Mouse (Mus musculus): ENCODE results near the gene Anp32e. TPM values are rescaled to one million over a fixed set of nuclear protein-coding genes. Genes with fewer than 3 reads are reported as not detected.
A peak's percentile ranks its signal among the peaks of the same experiment; 100 is the strongest.
"Not testable (repeated sequence)": the region's sequence is repeated elsewhere in the genome, so short reads cannot be mapped to it uniquely, and the experiment has no call there.

Anp32e gene
- polyA plus RNA-seq, 1 experiment from 2014 or later = 50.1 TPM

DNA sequence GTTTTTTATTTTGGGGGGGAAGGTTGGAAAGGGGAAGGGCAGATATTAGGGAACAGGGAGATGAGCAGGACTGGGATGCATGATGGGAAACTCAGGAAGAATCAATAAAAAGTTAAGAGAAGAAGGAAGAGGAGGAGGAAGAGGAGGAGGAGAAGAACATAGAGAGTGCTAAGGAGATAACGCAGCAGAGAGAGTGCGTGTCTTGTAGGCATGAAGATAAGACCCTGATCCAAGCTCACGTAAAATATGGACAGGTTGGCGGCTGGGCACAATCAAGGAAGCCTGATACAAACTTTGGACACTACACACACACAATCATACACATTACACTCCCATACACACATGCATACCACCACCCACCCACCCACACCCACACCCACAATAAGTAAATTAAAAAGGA lies 14.3 kb upstream of the Anp32e start:
- no peak overlapping the region for H3K4me3 ChIP-seq (replicated peaks; ENCODE audit: low read depth, low read length)
- WGBS = 88% methylated on average over 4 of the region's 4 CpGs
- ATAC-seq (ENCODE audit: low FRiP score, low TSS enrichment) (no peak), DNase-seq (no peak)
- no peaks in the 10 kb centered on the region for H3K4me1 ChIP-seq (ENCODE audit: control insufficient read depth, insufficient read depth, low read length)
- no peak overlapping the region for H3K4me2 ChIP-seq (ENCODE audit: low read length)
- H3K27ac ChIP-seq (replicated peaks; ENCODE audit: low read depth, low read length) = no peak overlapping the region
- H3K27me3 ChIP-seq (ENCODE audit: control insufficient read depth, insufficient read depth, low read length) = no peaks in the 10 kb centered on the region
- H3K36me3 ChIP-seq (ENCODE audit: control insufficient read depth, insufficient read depth, low read length) = no peaks in the 10 kb centered on the region
- no peaks in the 10 kb centered on the region for H3K9me3 ChIP-seq (ENCODE audit: control insufficient read depth, low read length)
- no peak overlapping the region for H3K9ac ChIP-seq (replicated peaks; ENCODE audit: low read length)

DNA sequence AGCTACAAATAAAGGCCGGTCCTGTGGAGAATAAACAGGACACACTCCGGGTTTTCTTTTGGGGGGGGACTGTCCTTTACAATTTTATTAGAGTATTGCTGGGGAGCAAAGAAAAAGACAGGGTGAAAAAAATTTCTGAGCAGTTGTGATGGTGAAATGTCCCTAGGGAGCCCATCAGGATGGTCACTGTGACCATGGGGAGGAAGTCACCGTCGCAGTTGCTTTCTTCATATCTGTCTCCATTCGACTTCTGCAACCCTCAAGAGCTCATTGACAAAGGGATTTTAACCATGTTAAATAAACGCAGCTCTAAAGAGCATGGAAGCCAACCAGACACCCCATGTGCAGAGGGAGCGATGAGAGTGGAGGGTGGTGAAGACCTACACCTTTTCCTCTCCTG lies 12.3 kb upstream of the Anp32e start:
- no peaks in the 10 kb centered on the region for H3K4me1 ChIP-seq (ENCODE audit: control insufficient read depth, insufficient read depth, low read length)
- WGBS = 77% methylated on average over 7 of the region's 7 CpGs
- H3K4me3 ChIP-seq (replicated peaks; ENCODE audit: low read depth, low read length) = no peak overlapping the region
- no peaks in the 10 kb centered on the region for H3K36me3 ChIP-seq (ENCODE audit: control insufficient read depth, insufficient read depth, low read length)
- H3K9ac ChIP-seq (replicated peaks; ENCODE audit: low read length) = no peak overlapping the region
- no peak overlapping the region for H3K27ac ChIP-seq (replicated peaks; ENCODE audit: low read depth, low read length)
- no peak for DNase-seq
- H3K9me3 ChIP-seq (ENCODE audit: control insufficient read depth, low read length) = no peaks in the 10 kb centered on the region
- no peak for ATAC-seq (ENCODE audit: low FRiP score, low TSS enrichment)
- H3K4me2 ChIP-seq (ENCODE audit: low read length) = no peak overlapping the region
- H3K27me3 ChIP-seq (ENCODE audit: control insufficient read depth, insufficient read depth, low read length) = no peaks in the 10 kb centered on the region

DNA sequence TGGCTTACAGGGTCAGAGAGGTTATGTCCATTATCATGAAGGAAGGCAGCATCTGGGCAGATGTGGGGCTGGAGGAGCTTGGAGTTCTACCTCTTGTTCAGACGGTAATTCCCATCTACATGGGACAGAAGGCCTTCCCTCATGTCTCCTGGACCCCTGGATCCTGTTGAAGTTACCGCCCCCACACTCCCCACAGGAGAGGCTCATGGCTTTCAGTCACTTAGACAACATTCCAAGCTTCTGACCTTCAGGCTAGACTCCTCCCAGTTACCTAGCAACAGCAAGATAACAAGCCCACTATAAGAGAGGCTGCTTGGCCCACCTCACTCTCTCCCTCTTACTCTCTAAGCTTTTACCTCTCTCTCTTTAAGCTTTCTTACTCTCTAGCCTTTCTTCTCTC lies 8.5 kb upstream of the Anp32e start:
- WGBS = 51% methylated on average over 2 of the region's 2 CpGs
- not testable (repeated sequence) for H3K27me3 ChIP-seq (ENCODE audit: control insufficient read depth, insufficient read depth, low read length); H3K36me3 ChIP-seq (ENCODE audit: control insufficient read depth, insufficient read depth, low read length); H3K4me3 ChIP-seq (replicated peaks; ENCODE audit: low read depth, low read length); H3K27ac ChIP-seq (replicated peaks; ENCODE audit: low read depth, low read length); H3K4me2 ChIP-seq (ENCODE audit: low read length); ATAC-seq (ENCODE audit: low FRiP score, low TSS enrichment); H3K9me3 ChIP-seq (ENCODE audit: control insufficient read depth, low read length); DNase-seq; H3K4me1 ChIP-seq (ENCODE audit: control insufficient read depth, insufficient read depth, low read length); H3K9ac ChIP-seq (replicated peaks; ENCODE audit: low read length)

DNA sequence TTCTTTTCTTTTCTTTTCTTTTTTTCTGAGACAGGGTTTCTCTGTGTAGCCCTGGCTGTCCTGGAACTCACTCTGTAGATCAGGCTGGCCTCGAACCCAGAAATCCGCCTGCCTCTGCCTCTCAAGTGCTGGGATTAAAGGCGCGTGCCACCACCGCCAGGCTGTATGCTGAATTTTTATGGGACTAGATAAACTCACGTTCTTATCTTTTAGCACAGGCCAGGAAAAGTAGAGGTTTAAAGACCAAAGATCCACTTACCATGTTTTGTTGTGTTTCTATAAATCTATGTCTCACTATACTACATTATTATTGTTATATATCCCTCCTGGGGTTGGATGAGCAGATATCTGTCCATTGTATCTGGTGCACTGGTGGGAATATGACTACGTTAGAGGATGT lies 5.6 kb upstream of the Anp32e start:
- not testable (repeated sequence) for H3K27ac ChIP-seq (replicated peaks; ENCODE audit: low read depth, low read length); H3K27me3 ChIP-seq (ENCODE audit: control insufficient read depth, insufficient read depth, low read length); H3K4me1 ChIP-seq (ENCODE audit: control insufficient read depth, insufficient read depth, low read length); H3K9me3 ChIP-seq (ENCODE audit: control insufficient read depth, low read length); ATAC-seq (ENCODE audit: low FRiP score, low TSS enrichment); H3K4me2 ChIP-seq (ENCODE audit: low read length); DNase-seq; H3K36me3 ChIP-seq (ENCODE audit: control insufficient read depth, insufficient read depth, low read length); H3K4me3 ChIP-seq (replicated peaks; ENCODE audit: low read depth, low read length); H3K9ac ChIP-seq (replicated peaks; ENCODE audit: low read length)
- WGBS = 92% methylated on average over 7 of the region's 7 CpGs

DNA sequence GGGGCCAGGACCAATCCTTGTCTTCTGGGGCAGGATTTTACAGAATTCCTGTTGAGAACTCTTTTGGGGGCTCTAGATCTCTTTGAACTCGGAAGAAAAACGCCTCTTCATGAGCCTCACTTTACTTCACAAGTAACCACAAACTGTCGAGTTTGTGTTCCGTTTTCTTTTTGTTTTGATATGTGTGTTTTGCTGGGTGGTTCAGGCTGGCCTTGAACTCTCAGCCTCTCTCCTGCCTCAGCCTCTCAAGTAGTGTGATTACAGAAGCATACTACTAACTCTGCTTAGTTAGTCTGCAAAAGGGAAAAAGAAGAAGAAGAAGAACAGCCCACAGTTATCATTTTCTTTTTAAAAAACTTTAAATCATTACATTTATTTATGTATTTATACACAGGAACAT lies 4.9 kb upstream of the Anp32e start:
- Histone ChIP-seq H3K9me3 (ENCODE audit: control insufficient read depth, low read length) (no peaks in the 10 kb centered on the region), H3K4me2 (ENCODE audit: low read length) (no peak overlapping the region), H3K36me3 (ENCODE audit: control insufficient read depth, insufficient read depth, low read length) (no peaks in the 10 kb centered on the region), H3K9ac (replicated peaks; ENCODE audit: low read length) (no peak overlapping the region), H3K27ac (replicated peaks; ENCODE audit: low read depth, low read length) (no peak overlapping the region), H3K4me3 (replicated peaks; ENCODE audit: low read depth, low read length) (no peak overlapping the region), H3K4me1 (ENCODE audit: control insufficient read depth, insufficient read depth, low read length) (no peaks in the 10 kb centered on the region; the same call in 1 of the 2 replicates), H3K27me3 (ENCODE audit: control insufficient read depth, insufficient read depth, low read length) (no peaks in the 10 kb centered on the region)
- WGBS = 79% methylated on average over 4 of the region's 4 CpGs
- DNase-seq = no peak
- ATAC-seq (ENCODE audit: low FRiP score, low TSS enrichment) = no peak

DNA sequence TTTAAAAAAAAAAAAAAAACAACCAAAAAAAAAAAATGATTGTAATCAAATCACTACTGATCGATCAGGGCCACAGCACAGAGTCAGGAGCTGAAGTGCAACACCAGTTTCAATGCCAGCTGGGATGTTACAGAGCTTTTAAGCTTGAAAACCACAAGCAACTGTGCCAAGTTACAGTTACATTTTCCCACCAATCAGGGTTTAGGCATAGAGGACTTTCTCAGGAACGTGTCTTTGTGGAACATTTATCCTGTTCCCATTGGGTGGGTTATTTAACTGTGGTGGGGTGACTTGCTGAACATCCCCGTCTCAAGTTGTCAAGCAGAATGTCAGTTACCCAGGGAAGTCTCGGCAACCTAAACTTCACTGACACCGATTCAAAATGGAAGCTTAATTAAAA lies 4.0 kb upstream of the Anp32e start:
- H3K36me3 ChIP-seq (ENCODE audit: control insufficient read depth, insufficient read depth, low read length) = no peaks in the 10 kb centered on the region
- H3K9me3 ChIP-seq (ENCODE audit: control insufficient read depth, low read length) = no peaks in the 10 kb centered on the region
- H3K27ac ChIP-seq (replicated peaks; ENCODE audit: low read depth, low read length) = no peak overlapping the region
- no peaks in the 10 kb centered on the region; the same call in 1 of the 2 replicates for H3K4me1 ChIP-seq (ENCODE audit: control insufficient read depth, insufficient read depth, low read length)
- 86% methylated on average over 5 of the region's 5 CpGs for WGBS
- no peak overlapping the region for H3K9ac ChIP-seq (replicated peaks; ENCODE audit: low read length)
- no peaks in the 10 kb centered on the region for H3K27me3 ChIP-seq (ENCODE audit: control insufficient read depth, insufficient read depth, low read length)
- no peak overlapping the region for H3K4me3 ChIP-seq (replicated peaks; ENCODE audit: low read depth, low read length)
- no peak overlapping the region for H3K4me2 ChIP-seq (ENCODE audit: low read length)
- ATAC-seq (ENCODE audit: low FRiP score, low TSS enrichment) (no peak), DNase-seq (no peak)

DNA sequence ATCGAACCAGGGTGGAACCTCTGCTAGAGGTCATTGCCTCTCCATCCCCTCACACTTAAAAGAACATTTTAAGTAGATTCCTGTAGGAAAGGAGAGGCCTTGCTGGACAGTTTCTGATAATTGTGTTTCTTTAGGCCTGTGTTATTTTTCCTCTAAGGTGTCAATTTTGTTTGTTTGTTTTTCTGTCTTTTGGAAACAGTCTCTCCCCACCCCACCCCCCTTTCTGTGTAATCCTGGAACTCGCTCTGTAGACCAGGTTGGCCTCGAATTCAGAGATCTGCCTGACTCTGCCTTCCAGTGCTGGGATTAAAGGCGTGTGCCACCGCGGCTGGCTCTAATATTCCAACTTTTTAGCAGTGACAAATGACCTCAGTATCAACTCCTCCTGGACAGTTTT lies 787 bp upstream of the Anp32e start:
- Histone ChIP-seq H3K4me1 (ENCODE audit: control insufficient read depth, insufficient read depth, low read length) (peaks cover 10% of the 10 kb centered on the region), H3K27me3 (ENCODE audit: control insufficient read depth, insufficient read depth, low read length) (no peaks in the 10 kb centered on the region), H3K27ac (replicated peaks; ENCODE audit: low read depth, low read length) (peak overlapping the region; percentile 60), H3K4me2 (ENCODE audit: low read length) (peak overlapping the region; percentile 74), H3K9me3 (ENCODE audit: control insufficient read depth, low read length) (no peaks in the 10 kb centered on the region), H3K9ac (replicated peaks; ENCODE audit: low read length) (no peak overlapping the region), H3K4me3 (replicated peaks; ENCODE audit: low read depth, low read length) (peak overlapping the region; percentile 64), H3K36me3 (ENCODE audit: control insufficient read depth, insufficient read depth, low read length) (no peaks in the 10 kb centered on the region)
- DNase-seq = no peak
- ATAC-seq (ENCODE audit: low FRiP score, low TSS enrichment) = no peak
- 76% methylated on average over 6 of the region's 6 CpGs for WGBS

DNA sequence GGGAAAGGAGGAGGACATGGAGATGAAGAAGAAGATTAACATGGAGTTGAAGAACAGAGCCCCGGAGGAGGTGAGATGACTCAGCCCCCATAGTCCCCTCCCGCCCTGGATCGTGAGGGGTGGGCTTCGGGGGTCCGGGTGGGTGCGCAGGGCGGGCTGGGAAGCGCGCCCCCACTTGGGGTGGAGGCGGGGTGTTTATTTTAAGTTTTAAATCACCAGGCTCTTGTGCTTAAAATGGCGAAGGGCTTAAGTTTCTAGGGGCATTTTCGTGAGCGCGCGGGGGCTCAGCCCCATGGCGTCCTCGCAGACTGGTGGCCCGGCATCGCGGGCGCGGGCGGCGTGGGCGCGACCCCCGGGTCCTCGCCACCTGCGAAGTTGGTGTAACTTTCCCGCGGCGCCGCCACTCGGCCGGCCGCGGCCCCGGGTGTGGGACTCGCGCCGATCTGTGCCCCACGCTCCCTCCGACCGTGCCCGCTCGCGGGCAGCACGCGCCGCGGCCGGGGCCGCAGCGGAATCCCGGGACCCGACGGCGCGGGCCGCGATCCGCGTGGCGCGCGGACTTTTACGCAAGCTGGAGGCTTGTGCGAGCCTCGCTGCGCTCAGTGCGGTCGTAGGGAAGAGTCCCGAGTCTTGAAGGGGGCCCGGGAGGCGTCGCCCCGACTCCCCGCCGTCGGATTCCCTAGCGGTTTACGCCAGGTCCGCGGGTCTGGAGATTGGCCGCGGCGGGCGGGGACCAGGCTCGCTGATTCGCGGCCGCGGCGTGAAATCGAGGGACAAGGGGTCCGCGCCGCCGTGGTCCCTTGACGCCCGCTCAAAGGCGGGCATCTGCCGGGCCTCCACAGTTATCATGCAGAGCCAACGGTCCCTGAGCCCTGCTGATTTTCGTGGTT lies 780 bp downstream of the Anp32e start:
- peaks cover 10% of the 10 kb centered on the region for H3K4me1 ChIP-seq (ENCODE audit: control insufficient read depth, insufficient read depth, low read length)
- H3K9ac ChIP-seq (replicated peaks; ENCODE audit: low read length) = peak overlapping the region; percentile 77
- peak; percentile 76 for DNase-seq
- no peaks in the 10 kb centered on the region for H3K9me3 ChIP-seq (ENCODE audit: control insufficient read depth, low read length)
- ATAC-seq (ENCODE audit: low FRiP score, low TSS enrichment) = peak; percentile 44
- H3K4me2 ChIP-seq (ENCODE audit: low read length) = peak overlapping the region; percentile 71
- peaks cover 10% of the 10 kb centered on the region for H3K36me3 ChIP-seq (ENCODE audit: control insufficient read depth, insufficient read depth, low read length)
- under 1% methylated on average over 103 of the region's 105 CpGs for WGBS
- H3K27me3 ChIP-seq (ENCODE audit: control insufficient read depth, insufficient read depth, low read length) = no peaks in the 10 kb centered on the region
- H3K27ac ChIP-seq (replicated peaks; ENCODE audit: low read depth, low read length) = peak overlapping the region; percentile 86
- H3K4me3 ChIP-seq (replicated peaks; ENCODE audit: low read depth, low read length) = peak overlapping the region; percentile 64

DNA sequence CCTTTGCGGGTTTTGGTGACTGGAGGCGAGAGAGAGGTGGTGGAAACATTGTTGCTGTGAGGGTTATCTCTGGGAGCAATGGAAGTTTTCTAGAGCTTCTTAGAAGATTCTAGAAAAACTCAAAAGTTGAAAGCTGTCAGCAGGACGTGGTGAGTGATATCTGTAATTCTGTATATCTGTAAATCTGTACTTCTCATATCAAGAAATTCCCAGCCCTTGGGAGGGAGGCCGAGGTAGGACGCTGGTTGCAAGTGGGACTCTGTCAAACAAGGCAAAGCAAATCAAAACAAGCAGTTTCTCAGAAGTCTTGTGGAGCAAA lies 1.4 kb downstream of the Anp32e start:
- Histone ChIP-seq H3K4me3 (replicated peaks; ENCODE audit: low read depth, low read length) (peak overlapping the region; percentile 64), H3K9me3 (ENCODE audit: control insufficient read depth, low read length) (no peaks in the 10 kb centered on the region), H3K36me3 (ENCODE audit: control insufficient read depth, insufficient read depth, low read length) (peaks cover 15% of the 10 kb centered on the region), H3K27ac (replicated peaks; ENCODE audit: low read depth, low read length) (peak overlapping the region; percentile 86), H3K27me3 (ENCODE audit: control insufficient read depth, insufficient read depth, low read length) (no peaks in the 10 kb centered on the region), H3K4me2 (ENCODE audit: low read length) (peak overlapping the region; percentile 71), H3K4me1 (ENCODE audit: control insufficient read depth, insufficient read depth, low read length) (peaks cover 10% of the 10 kb centered on the region), H3K9ac (replicated peaks; ENCODE audit: low read length) (peak overlapping the region; percentile 77)
- WGBS = 2% methylated on average over 5 of the region's 5 CpGs
- no peak for ATAC-seq (ENCODE audit: low FRiP score, low TSS enrichment)
- no peak for DNase-seq
